Mouse (Mus musculus): Measurements from ENCODE around the gene Amhr2.

DNA sequence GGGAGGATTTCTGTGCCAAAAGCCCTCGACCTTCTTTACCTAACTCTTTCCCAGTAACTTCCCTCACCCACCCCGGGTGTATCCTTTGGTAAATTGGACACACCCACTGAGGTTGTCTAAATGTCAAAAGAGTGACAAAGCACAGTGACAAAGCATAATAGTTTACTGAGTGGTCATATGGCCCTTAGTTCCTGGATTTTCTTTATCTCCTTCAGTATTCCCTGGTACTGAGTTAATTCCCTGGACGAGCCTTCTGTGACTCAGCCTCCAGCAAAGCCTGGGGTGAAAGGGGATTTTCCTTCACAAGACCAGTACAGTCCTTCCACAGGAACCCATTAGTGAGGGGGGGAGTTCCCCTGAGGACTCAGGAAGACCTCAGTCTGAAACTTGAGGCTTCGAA is 15.8 kb downstream of the Amhr2 start:
- TF ChIP-seq CTCF (IDR thresholded peaks at IDR 0.05), result no peak
- no peak for TF ChIP-seq EP300 (IDR thresholded peaks at IDR 0.05)

Measured in lung, postnatal 0 days (tissue).